Mouse (Mus musculus) bone marrow, adult 2 months (tissue): ENCODE data around the gene Slc5a2.

Experiments
- CTCF ChIP-seq: fragments of 200-500 bp; IDR thresholded peaks from 2 replicates; pipeline ENCODE4 v1.5.1; 2011; ENCODE audit warnings: low read length, control low read depth; ENCODE audit not compliant: control insufficient read depth, insufficient read depth
- POLR2A ChIP-seq: fragments of 200-500 bp; IDR thresholded peaks from 2 replicates; pipeline ENCODE4 v1.6.1; 2011; ENCODE audit warnings: low read depth, mild to moderate bottlenecking, control low read depth, low read length, borderline replicate concordance; ENCODE audit not compliant: control insufficient read depth

DNA sequence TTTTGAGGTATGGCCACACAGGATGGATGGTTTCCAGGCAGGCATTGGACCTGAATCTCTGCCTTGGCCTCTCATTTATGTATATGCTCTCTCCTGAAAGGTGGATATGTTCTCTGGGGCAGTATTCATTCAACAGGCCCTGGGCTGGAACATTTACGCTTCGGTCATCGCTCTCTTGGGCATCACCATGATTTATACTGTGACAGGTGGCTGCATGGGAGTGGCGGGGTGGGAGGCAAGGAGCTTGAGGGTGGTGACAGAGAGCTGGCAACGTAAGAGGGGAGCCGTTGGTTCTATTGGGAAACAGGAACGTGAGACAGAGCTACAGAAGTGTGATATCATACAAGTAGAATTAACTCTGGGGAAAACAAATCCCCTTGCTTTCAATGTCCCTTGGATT is 2.4 kb downstream of the Slc5a2 start:
- TF ChIP-seq CTCF (no peak), POLR2A (no peak)
